Mouse (Mus musculus) testis, adult 2 months (tissue): Measurements from ENCODE around the gene Nudt16. TPM values are rescaled to one million over a fixed set of nuclear protein-coding genes. Genes with fewer than 3 reads are reported as not detected.
"Not testable (repeated sequence)": the region's sequence is repeated elsewhere in the genome, so short reads cannot be mapped to it uniquely, and the experiment has no call there.

Experiments used
- H3K27ac ChIP-seq: fragments of 200-500 bp; 2 replicates; pipeline ENCODE4 v1.5.1; 2012; ENCODE audit warnings: low read depth, low read length; ENCODE audit not compliant: control insufficient read depth, insufficient read depth
- H3K27me3 ChIP-seq: fragments of 200-500 bp; 2 replicates; pipeline ENCODE4 v1.6.1; 2012; ENCODE audit warnings: mild to moderate bottlenecking, low read length, moderate library complexity; ENCODE audit not compliant: control insufficient read depth, insufficient read depth
- H3K36me3 ChIP-seq: fragments of 200-500 bp; 2 replicates; pipeline ENCODE4 v1.6.1; 2012; ENCODE audit warnings: mild to moderate bottlenecking, low read length; ENCODE audit not compliant: control insufficient read depth, insufficient read depth
- H3K4me1 ChIP-seq: fragments of 200-500 bp; 2 replicates; pipeline ENCODE4 v1.6.1; 2012; ENCODE audit warnings: low read length; ENCODE audit not compliant: control insufficient read depth, insufficient read depth
- H3K4me3 ChIP-seq: fragments of 200-500 bp; 2 replicates; pipeline ENCODE4 v1.5.1; 2012; ENCODE audit warnings: low read depth, mild to moderate bottlenecking, low read length, moderate library complexity, mixed read lengths; ENCODE audit not compliant: control insufficient read depth
- CTCF ChIP-seq: fragments of 200-500 bp; IDR thresholded peaks from 2 replicates; pipeline ENCODE4 v1.5.1; 2012; ENCODE audit warnings: low read depth, mild to moderate bottlenecking, inconsistent platforms, low read length, moderate library complexity; ENCODE audit not compliant: control insufficient read depth, insufficient read depth, insufficient replicate concordance
- POLR2A ChIP-seq: fragments of 200-500 bp; IDR thresholded peaks from 2 replicates; pipeline ENCODE4 v1.6.1; 2012; ENCODE audit warnings: low read depth, mild to moderate bottlenecking, inconsistent platforms, low read length, moderate library complexity; ENCODE audit not compliant: control insufficient read depth
- polyA plus RNA-seq: library from polyadenylated mRNA; depleted of rRNA; stranded (reverse); fragments of >200 nt; gene quantifications from 2 replicates; pipeline ENCODE4 v1.2.3, GENCODE M21; 2012; rRNA removed

Gene Nudt16
- 3.7 and 4.0 TPM in 2 replicates for polyA plus RNA-seq

- H3K27me3 ChIP-seq, result no peaks in the 10 kb centered on the region
- peaks cover 9% of the 10 kb centered on the region for H3K4me1 ChIP-seq
- no peak for TF ChIP-seq CTCF
- TF ChIP-seq POLR2A, result peak; percentile 24; the same call in 1 of the 2 replicates
- peak within 1 kb of the TSS; percentile 94 for H3K27ac ChIP-seq
- no peaks in the 10 kb centered on the region for H3K36me3 ChIP-seq
- peak within 1 kb of the TSS; percentile 87 for H3K4me3 ChIP-seq
These were observed at the start of gene Nudt16 for GRCm38 (mm10) chr9:105131253-105132001. Gene Nudt16, minus strand, starts transcription at chr9:105131824.

DNA sequence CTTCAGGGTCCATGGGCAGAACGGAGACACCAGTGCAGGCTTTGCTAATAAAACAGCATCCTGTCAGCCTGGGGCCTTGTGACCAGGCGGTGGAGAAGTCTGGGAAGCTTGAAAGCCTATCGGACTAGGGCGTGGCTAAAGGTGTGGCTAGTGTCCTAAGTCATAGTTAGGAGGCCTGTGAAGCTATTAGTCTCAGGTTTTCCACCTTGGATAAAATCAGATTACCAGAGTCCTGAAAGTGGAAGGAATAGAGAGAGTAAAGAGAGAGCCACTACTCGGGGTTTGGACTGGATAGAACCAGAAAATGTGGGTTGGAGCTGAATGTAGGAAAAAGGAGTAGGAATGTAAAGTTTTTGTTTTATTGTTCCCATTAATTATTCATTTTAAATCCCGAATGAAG lies 13.4 kb upstream of the Nudt16 start, which contains the start of gene 1700080E11Rik:
TSS of gene 1700080E11Rik (minus strand) at position 101 of the 400 bp plus-strand sequence.
- Histone ChIP-seq H3K36me3 (no peaks in the 10 kb centered on the region), H3K27me3 (no peaks in the 10 kb centered on the region), H3K27ac (no peak within 1 kb of the TSS), H3K4me3 (peak within 1 kb of the TSS; percentile 84), H3K4me1 (no peaks in the 10 kb centered on the region; the same call in none of the 2 replicates)
- TF ChIP-seq POLR2A (no peak; the same call in 1 of the 2 replicates), CTCF (no peak)

- Histone ChIP-seq H3K27ac (no peak overlapping the region), H3K4me1 (no peaks in the 10 kb centered on the region)
- no peak for TF ChIP-seq CTCF
- TF ChIP-seq POLR2A, result no peak
These were observed 7.6 kb upstream of the Nudt16 start for GRCm38 (mm10) chr9:105139204-105139603.

GRCm38 (mm10) chr9:105136404-105136803 lies 4.8 kb upstream of the Nudt16 start:
- no peak overlapping the region for H3K27ac ChIP-seq
- H3K27me3 ChIP-seq, result no peaks in the 10 kb centered on the region
- no peak for TF ChIP-seq CTCF
- TF ChIP-seq POLR2A, result no peak
- no peaks in the 10 kb centered on the region for H3K36me3 ChIP-seq
- peaks cover 6% of the 10 kb centered on the region; the same call in 1 of the 2 replicates for H3K4me1 ChIP-seq
- H3K4me3 ChIP-seq, result no peak overlapping the region

More at GRCm38 (mm10) chr9:105139204-105139603, 7.6 kb upstream of the Nudt16 start:
- Histone ChIP-seq H3K4me3 (no peak overlapping the region), H3K27me3 (no peaks in the 10 kb centered on the region), H3K36me3 (no peaks in the 10 kb centered on the region)

- no peaks in the 10 kb centered on the region for H3K27me3 ChIP-seq
- peak overlapping the region; percentile 53; the same call in 1 of the 2 replicates for H3K4me3 ChIP-seq
- peaks cover 9% of the 10 kb centered on the region for H3K4me1 ChIP-seq
- H3K27ac ChIP-seq, result no peak overlapping the region; the same call in 1 of the 2 replicates
- no peak for TF ChIP-seq POLR2A
- no peak for TF ChIP-seq CTCF
- H3K36me3 ChIP-seq, result no peaks in the 10 kb centered on the region
These were observed 2.9 kb upstream of the Nudt16 start for GRCm38 (mm10) chr9:105134536-105134935.

- peak overlapping the region; percentile 87 for H3K4me3 ChIP-seq
- H3K4me1 ChIP-seq, result peaks cover 9% of the 10 kb centered on the region
- peak overlapping the region; percentile 94 for H3K27ac ChIP-seq
- H3K36me3 ChIP-seq, result no peaks in the 10 kb centered on the region
- TF ChIP-seq POLR2A (no peak), CTCF (no peak)
- no peaks in the 10 kb centered on the region for H3K27me3 ChIP-seq
These were observed 361 bp upstream of the Nudt16 start for GRCm38 (mm10) chr9:105132002-105132367.

- Histone ChIP-seq H3K27me3 (no peaks in the 10 kb centered on the region), H3K4me1 (peaks cover 9% of the 10 kb centered on the region), H3K4me3 (no peak overlapping the region), H3K27ac (no peak overlapping the region), H3K36me3 (no peaks in the 10 kb centered on the region)
- no peak for TF ChIP-seq POLR2A
- TF ChIP-seq CTCF, result no peak
These were observed 1.3 kb downstream of the Nudt16 start for GRCm38 (mm10) chr9:105130331-105130730.

- not testable (repeated sequence) for H3K36me3 ChIP-seq, H3K4me3 ChIP-seq, H3K4me1 ChIP-seq, H3K27ac ChIP-seq, H3K27me3 ChIP-seq
These were observed 6.4 kb downstream of the Nudt16 start for GRCm38 (mm10) chr9:105125206-105125605.
